Mouse (Mus musculus) forebrain, embryonic 15.5 days (tissue): Measurements from ENCODE around the gene Sertad2. TPM values are rescaled to one million over a fixed set of nuclear protein-coding genes. Genes with fewer than 3 reads are reported as not detected.
A peak's percentile ranks its signal among the peaks of the same experiment; 100 is the strongest.

Experiments
- ATAC-seq: fragments of 200-750 bp; cut with Nextera tagmentation; replicated peaks from 2 replicates; pipeline ENCODE4 v1.8.0; 2017; ENCODE audit warnings: mild to moderate bottlenecking, moderate TSS enrichment, moderate library complexity
- H3K27ac ChIP-seq: fragments of 300-500 bp; sonication (generic); replicated peaks from 2 replicates; pipeline ENCODE4 v1.5.1; 2015; ENCODE audit warnings: mild to moderate bottlenecking, inconsistent platforms
- H3K27me3 ChIP-seq: fragments of 300-500 bp; sonication (generic); 2 replicates; pipeline ENCODE4 v1.6.1; 2015; ENCODE audit warnings: inconsistent platforms
- H3K36me3 ChIP-seq: fragments of 300-500 bp; sonication (generic); 2 replicates; pipeline ENCODE4 v1.6.1; 2015; ENCODE audit warnings: mild to moderate bottlenecking, inconsistent platforms
- H3K4me1 ChIP-seq: fragments of 300-500 bp; sonication (generic); 2 replicates; pipeline ENCODE4 v1.6.1; 2015; ENCODE audit warnings: inconsistent platforms
- H3K4me2 ChIP-seq: fragments of 300-500 bp; sonication (generic); replicated peaks from 2 replicates; pipeline ENCODE4 v1.6.1; 2015; ENCODE audit warnings: mild to moderate bottlenecking, inconsistent platforms
- H3K4me3 ChIP-seq: fragments of 300-500 bp; sonication (generic); 2 replicates; pipeline ENCODE4 v1.5.1; 2015; ENCODE audit warnings: mild to moderate bottlenecking, inconsistent platforms
- H3K9ac ChIP-seq: fragments of 300-500 bp; sonication (generic); replicated peaks from 2 replicates; pipeline ENCODE4 v1.6.1; 2015; ENCODE audit warnings: mild to moderate bottlenecking, inconsistent platforms
- H3K9me3 ChIP-seq: fragments of 300-500 bp; sonication (generic); 2 replicates; pipeline ENCODE4 v1.6.1; 2016; ENCODE audit warnings: inconsistent platforms
- WGBS: fragments of 180-500 bp; shearing (Covaris S2); methylation state at CpG from one replicate; pipeline ENCODE4 v1.1.7; 2015; ENCODE audit warnings: mixed read lengths; 5-methylcytosine and 5-hydroxymethylcytosine counted together
- polyA plus RNA-seq: library from polyadenylated mRNA; unstranded; fragments of >200 nt; fragmentation: Nextera tagmentation; extraction: Ambion mirVana; gene quantifications from 2 replicates; pipeline ENCODE4 v1.2.1, GENCODE M21; 2015

Sertad2 gene
- polyA plus RNA-seq, 1 experiment from 2014 or later, result 36.2 TPM

DNA sequence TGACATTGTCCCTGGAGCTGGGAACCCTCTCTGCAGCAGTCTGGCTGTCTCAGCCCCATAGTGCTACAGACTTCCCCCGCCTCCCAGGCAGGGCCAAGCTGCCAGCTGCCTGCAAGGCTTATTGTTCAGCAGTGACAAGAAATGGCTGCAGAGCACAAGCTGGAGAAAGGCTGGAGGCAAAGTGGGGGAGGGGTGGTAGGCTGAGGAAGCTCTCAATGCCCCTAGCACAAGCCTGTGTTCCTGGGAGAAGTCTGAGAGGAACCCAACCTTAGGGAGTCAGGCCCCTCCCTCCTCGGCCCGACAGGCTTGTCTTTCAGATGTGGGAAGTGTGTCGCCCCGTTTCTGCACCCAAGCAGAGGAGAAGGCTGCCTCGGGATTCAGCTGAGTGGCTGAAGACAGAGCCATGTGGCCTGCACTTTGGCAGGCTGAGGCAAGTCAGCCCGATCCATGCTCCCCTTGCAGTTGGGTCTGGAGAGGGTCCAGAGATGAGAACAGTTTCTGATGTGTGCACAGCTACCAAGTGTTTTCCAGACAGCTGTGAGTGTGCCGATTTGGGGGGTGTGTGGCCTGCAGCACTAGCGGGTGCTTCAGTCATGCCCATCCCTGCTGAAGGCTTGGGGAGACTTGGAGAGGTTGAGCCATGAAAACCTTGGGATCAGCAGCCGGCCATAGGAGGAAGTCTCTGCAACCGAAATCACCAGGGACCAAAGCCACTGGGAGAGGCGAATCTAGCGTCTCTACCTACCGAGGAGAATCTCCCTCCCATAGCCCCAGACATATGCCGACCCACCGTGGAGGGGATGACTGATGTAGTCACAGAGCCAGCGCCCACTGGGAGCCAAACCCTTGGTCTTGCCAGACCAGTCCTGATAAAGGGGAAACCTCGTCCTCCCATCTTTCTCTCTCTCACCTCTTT lies 113.0 kb downstream of the Sertad2 start:
- peaks cover 33% of the 10 kb centered on the region for H3K4me1 ChIP-seq
- peak; percentile 93 for ATAC-seq
- H3K9me3 ChIP-seq, result no peaks in the 10 kb centered on the region
- no peaks in the 10 kb centered on the region for H3K36me3 ChIP-seq
- peak overlapping the region; percentile 10 for H3K4me3 ChIP-seq
- H3K4me2 ChIP-seq, result peak overlapping the region; percentile 37
- peak overlapping the region; percentile 93 for H3K27ac ChIP-seq
- H3K27me3 ChIP-seq, result no peaks in the 10 kb centered on the region
- peak overlapping the region; percentile 40 for H3K9ac ChIP-seq
- WGBS, result 5% methylated on average over 18 of the region's 18 CpGs

GRCm38 (mm10) chr11:20656711-20657057 lies 113.6 kb downstream of the Sertad2 start:
- Histone ChIP-seq H3K4me2 (peak overlapping the region; percentile 37), H3K27ac (peak overlapping the region; percentile 93), H3K36me3 (no peaks in the 10 kb centered on the region), H3K4me3 (peak overlapping the region; percentile 10), H3K4me1 (peaks cover 27% of the 10 kb centered on the region), H3K9me3 (no peaks in the 10 kb centered on the region), H3K9ac (peak overlapping the region; percentile 40), H3K27me3 (no peaks in the 10 kb centered on the region)
- peak; percentile 30 for ATAC-seq
- 10% methylated on average over 10 of the region's 10 CpGs for WGBS

DNA sequence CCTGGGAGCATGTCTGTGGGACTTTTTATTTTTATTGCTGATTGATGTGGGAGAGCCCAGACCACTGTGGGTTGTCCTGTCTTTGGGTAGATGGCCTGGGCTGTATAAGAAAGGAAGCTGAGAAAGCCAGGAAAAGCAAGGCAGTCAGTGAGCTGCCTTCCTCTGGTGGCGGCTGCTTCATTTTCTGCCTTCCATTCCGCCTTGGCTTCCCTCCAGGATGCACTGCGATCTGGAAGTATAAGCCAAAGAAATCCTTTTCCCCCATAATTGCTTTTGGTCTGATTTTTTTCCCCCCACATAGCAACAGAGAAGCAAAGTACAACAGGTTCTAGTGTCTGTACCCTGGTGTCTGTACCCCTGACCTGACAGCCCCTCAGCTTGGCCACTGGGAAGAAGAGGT lies 116.0 kb downstream of the Sertad2 start:
- H3K27me3 ChIP-seq, result no peaks in the 10 kb centered on the region
- ATAC-seq, result no peak
- H3K9ac ChIP-seq, result no peak overlapping the region
- H3K36me3 ChIP-seq, result no peaks in the 10 kb centered on the region
- WGBS, result 42% methylated on average over 3 of the region's 3 CpGs
- peaks cover 34% of the 10 kb centered on the region for H3K4me1 ChIP-seq
- peak overlapping the region; percentile 41; the same call in 1 of the 2 replicates for H3K27ac ChIP-seq
- H3K4me2 ChIP-seq, result no peak overlapping the region
- no peaks in the 10 kb centered on the region for H3K9me3 ChIP-seq
- no peak overlapping the region for H3K4me3 ChIP-seq

DNA sequence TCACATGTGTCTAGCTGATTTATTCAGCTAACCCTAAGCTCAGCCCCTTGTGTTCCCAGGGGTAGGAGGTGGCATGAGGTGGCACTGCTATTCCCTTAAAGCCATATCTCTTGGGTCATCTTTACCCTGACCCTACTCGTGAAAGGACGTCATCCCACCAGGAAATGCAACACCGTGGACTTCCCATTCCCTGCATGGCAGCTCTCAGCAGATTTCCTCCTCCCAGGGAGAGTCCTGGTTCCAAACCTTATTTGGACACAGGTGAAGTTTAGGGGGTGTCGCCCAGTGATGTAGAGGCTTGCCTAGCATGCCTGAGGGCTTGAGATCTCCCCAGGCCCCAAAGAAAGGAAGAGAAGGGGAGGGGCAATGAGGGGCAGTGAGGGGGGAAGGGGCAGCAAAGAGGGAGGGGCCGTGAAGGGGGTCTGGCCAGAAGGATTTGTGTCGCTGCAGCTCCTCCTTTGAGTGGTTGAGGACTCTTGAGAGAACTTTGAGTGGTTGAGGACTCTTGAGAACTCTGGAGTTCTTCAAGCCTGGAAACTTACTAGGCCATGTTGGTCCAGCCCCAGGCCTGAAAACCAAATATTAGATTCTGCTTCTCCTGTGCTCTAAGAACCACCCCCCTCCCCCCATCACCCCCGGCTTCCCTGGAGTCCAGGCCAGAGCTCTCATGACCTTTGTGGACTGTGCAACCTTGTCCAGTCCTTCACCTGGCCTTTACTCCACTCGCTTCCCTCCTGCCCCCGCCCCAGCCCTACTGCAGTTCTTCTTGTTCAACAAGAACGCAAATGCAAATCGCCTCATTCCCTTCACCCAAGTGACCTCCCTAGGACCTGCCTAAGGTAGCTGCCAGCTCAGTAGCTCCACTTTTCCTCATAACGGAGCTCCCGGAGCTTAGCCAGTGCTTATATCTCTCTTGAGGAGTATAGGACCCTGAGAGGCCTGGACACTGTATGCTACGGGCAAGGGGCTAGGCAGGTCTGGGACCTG lies 117.4 kb downstream of the Sertad2 start:
- no peak overlapping the region for H3K4me2 ChIP-seq
- WGBS, result 85% methylated on average over 14 of the region's 14 CpGs
- no peak overlapping the region for H3K4me3 ChIP-seq
- no peak overlapping the region for H3K9ac ChIP-seq
- no peaks in the 10 kb centered on the region for H3K36me3 ChIP-seq
- no peak overlapping the region for H3K27ac ChIP-seq
- H3K4me1 ChIP-seq, result peaks cover 30% of the 10 kb centered on the region
- H3K9me3 ChIP-seq, result no peaks in the 10 kb centered on the region
- H3K27me3 ChIP-seq, result no peaks in the 10 kb centered on the region
- no peak for ATAC-seq

DNA sequence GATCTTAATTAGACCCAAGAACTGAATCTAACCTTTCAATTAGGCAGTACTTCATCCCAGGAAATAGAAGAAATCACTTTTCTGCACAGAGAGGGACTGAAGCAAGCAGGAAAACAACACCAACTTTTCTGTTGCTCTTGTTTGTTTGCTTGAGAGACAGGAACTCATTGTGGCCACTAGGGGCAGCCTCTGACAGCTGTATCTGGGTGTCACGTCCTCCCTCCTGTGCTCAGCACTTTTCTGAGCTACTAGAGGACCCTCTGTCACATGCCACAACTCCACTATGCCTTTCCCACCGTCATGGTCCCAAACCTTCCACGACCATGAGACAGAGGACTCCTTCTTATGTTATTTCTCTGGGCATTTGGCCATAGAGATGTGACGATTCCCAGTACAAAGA lies 118.6 kb downstream of the Sertad2 start:
- no peak overlapping the region for H3K9ac ChIP-seq
- H3K4me1 ChIP-seq, result peaks cover 18% of the 10 kb centered on the region
- no peaks in the 10 kb centered on the region for H3K27me3 ChIP-seq
- 34% methylated on average over 4 of the region's 4 CpGs for WGBS
- H3K4me3 ChIP-seq, result no peak overlapping the region
- no peaks in the 10 kb centered on the region for H3K36me3 ChIP-seq
- H3K27ac ChIP-seq, result no peak overlapping the region
- no peak for ATAC-seq
- H3K9me3 ChIP-seq, result no peaks in the 10 kb centered on the region
- no peak overlapping the region for H3K4me2 ChIP-seq

- Histone ChIP-seq H3K4me1 (peaks cover 12% of the 10 kb centered on the region), H3K27ac (no peak overlapping the region), H3K27me3 (no peaks in the 10 kb centered on the region), H3K4me2 (no peak overlapping the region), H3K9me3 (no peaks in the 10 kb centered on the region), H3K36me3 (no peaks in the 10 kb centered on the region), H3K4me3 (no peak overlapping the region), H3K9ac (no peak overlapping the region)
- no peak for ATAC-seq
- 53% methylated on average over 7 of the region's 7 CpGs for WGBS
Measured at GRCm38 (mm10) chr11:20662811-20663210, 119.8 kb downstream of the Sertad2 start.

- Histone ChIP-seq H3K9ac (no peak overlapping the region), H3K9me3 (no peaks in the 10 kb centered on the region), H3K4me3 (no peak overlapping the region), H3K4me1 (peaks cover 12% of the 10 kb centered on the region), H3K4me2 (no peak overlapping the region), H3K27ac (no peak overlapping the region), H3K36me3 (no peaks in the 10 kb centered on the region), H3K27me3 (no peaks in the 10 kb centered on the region)
- peak; percentile 9; the same call in 1 of the 2 replicates for ATAC-seq
- 6% methylated on average over 5 of the region's 5 CpGs for WGBS
Measured at GRCm38 (mm10) chr11:20663580-20664198, 120.6 kb downstream of the Sertad2 start.

GRCm38 (mm10) chr11:20664878-20665277 lies 121.8 kb downstream of the Sertad2 start:
- Histone ChIP-seq H3K4me2 (no peak overlapping the region), H3K4me3 (no peak overlapping the region), H3K27ac (no peak overlapping the region), H3K4me1 (peaks cover 12% of the 10 kb centered on the region), H3K9me3 (no peaks in the 10 kb centered on the region), H3K36me3 (no peaks in the 10 kb centered on the region), H3K27me3 (no peaks in the 10 kb centered on the region), H3K9ac (no peak overlapping the region)
- ATAC-seq, result no peak
- 34% methylated on average over 9 of the region's 9 CpGs for WGBS

DNA sequence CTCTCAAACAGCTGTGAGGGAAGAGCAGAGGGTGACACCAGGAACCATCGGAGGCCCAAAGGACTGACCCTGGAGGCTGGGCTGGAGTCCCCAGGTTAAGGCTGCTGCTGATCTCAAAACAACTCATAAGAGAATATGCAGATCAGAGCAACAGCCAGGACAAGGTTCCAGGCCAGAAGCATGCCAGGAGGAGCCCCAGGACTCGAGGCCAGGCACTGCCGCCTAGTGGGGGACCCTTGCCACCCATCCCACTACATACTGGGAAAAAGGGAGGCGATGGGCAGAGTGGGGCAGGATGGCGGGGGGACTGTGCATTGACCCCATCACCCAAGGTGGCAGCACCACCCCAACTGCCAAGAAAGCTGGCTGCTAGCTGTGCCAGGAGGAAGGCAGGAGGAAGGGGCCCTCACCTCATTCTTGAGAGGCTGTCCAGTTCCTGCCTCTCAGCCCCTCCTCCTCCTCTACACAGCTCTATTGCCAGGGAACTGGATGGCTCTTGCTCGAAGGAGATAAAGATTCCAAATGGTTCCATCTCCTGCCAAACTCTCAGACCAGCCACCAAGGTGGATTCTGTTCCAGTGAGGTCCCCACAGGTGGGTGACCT lies 128.8 kb downstream of the Sertad2 start:
- no peak overlapping the region for H3K4me2 ChIP-seq
- H3K9me3 ChIP-seq, result no peaks in the 10 kb centered on the region
- H3K4me3 ChIP-seq, result no peak overlapping the region
- no peaks in the 10 kb centered on the region for H3K27me3 ChIP-seq
- no peaks in the 10 kb centered on the region for H3K4me1 ChIP-seq
- H3K27ac ChIP-seq, result no peak overlapping the region
- ATAC-seq, result 0 out of 2 replicates have a peak, but pooled peaks have one; percentile 45
- WGBS, result 57% methylated on average over 6 of the region's 6 CpGs
- H3K36me3 ChIP-seq, result no peaks in the 10 kb centered on the region
- H3K9ac ChIP-seq, result no peak overlapping the region

- Histone ChIP-seq H3K9ac (no peak overlapping the region), H3K27ac (no peak overlapping the region), H3K36me3 (no peaks in the 10 kb centered on the region), H3K27me3 (no peaks in the 10 kb centered on the region), H3K4me3 (no peak overlapping the region), H3K4me2 (no peak overlapping the region), H3K4me1 (no peaks in the 10 kb centered on the region), H3K9me3 (no peaks in the 10 kb centered on the region)
- ATAC-seq, result no peak
- WGBS, result 88% methylated on average over 6 of the region's 6 CpGs
Measured at GRCm38 (mm10) chr11:20672513-20672912, 129.5 kb downstream of the Sertad2 start.

DNA sequence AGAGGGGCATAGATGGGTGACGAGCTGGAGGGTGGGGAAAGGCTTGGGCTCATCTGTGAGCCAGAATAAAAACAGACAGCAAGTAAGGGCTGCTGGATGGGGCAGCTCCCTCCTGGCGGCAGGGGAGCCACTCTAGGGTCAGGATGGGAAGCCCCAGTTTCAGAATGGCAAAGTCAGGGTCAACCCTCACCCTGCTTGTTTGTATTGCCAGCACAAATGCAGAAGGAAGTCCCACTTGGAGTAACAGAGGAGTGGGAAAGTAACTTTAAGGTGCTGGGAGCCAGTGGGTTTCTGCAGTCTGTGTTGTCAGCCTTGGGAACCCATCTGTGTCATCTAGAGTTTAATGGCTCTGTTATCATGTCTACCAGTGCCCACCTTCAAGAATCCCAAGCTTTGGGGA lies 136.3 kb downstream of the Sertad2 start:
- H3K9ac ChIP-seq, result no peak overlapping the region
- no peaks in the 10 kb centered on the region for H3K9me3 ChIP-seq
- H3K27ac ChIP-seq, result no peak overlapping the region
- H3K4me1 ChIP-seq, result no peaks in the 10 kb centered on the region
- WGBS, result 75% methylated on average over 2 of the region's 2 CpGs
- no peak for ATAC-seq
- H3K36me3 ChIP-seq, result no peaks in the 10 kb centered on the region; the same call in 1 of the 2 replicates
- H3K4me2 ChIP-seq, result no peak overlapping the region
- H3K27me3 ChIP-seq, result no peaks in the 10 kb centered on the region
- no peak overlapping the region for H3K4me3 ChIP-seq
